Mouse (Mus musculus) liver, embryonic 15.5 days (tissue): ENCODE measurements around the gene Acot7. TPM values are rescaled to one million over a fixed set of nuclear protein-coding genes. Genes with fewer than 3 reads are reported as not detected.

ENCODE experiments used
- ATAC-seq: fragments of 200-750 bp; cut with Nextera tagmentation; 2 replicates; pipeline ENCODE4 v1.8.0; 2017; ENCODE audit warnings: moderate number of reproducible peaks, mild to moderate bottlenecking, moderate library complexity; ENCODE audit not compliant: insufficient read depth
- H3K27ac ChIP-seq: fragments of 300-500 bp; sonication (generic); replicated peaks from 2 replicates; pipeline ENCODE4 v1.5.1; 2015; ENCODE audit warnings: mild to moderate bottlenecking, inconsistent platforms
- H3K27me3 ChIP-seq: fragments of 300-500 bp; sonication (generic); 2 replicates; pipeline ENCODE4 v1.6.1; 2015; ENCODE audit warnings: mild to moderate bottlenecking, inconsistent platforms
- H3K36me3 ChIP-seq: fragments of 300-500 bp; sonication (generic); replicated peaks from 2 replicates; pipeline ENCODE4 v1.6.1; 2015; ENCODE audit warnings: moderate library complexity, mild to moderate bottlenecking, inconsistent platforms
- H3K4me1 ChIP-seq: fragments of 300-500 bp; sonication (generic); replicated peaks from 2 replicates; pipeline ENCODE4 v1.6.1; 2015; ENCODE audit warnings: inconsistent platforms
- H3K4me2 ChIP-seq: fragments of 300-500 bp; sonication (generic); 2 replicates; pipeline ENCODE4 v1.6.1; 2015; ENCODE audit warnings: moderate library complexity, mild to moderate bottlenecking, inconsistent platforms
- H3K4me3 ChIP-seq: fragments of 300-500 bp; sonication (generic); replicated peaks from 2 replicates; pipeline ENCODE4 v1.5.1; 2015; ENCODE audit warnings: mild to moderate bottlenecking, inconsistent platforms
- H3K9ac ChIP-seq: fragments of 300-500 bp; sonication (generic); 2 replicates; pipeline ENCODE4 v1.6.1; 2015; ENCODE audit warnings: moderate library complexity, mild to moderate bottlenecking, inconsistent platforms
- H3K9me3 ChIP-seq: fragments of 300-500 bp; sonication (generic); replicated peaks from 2 replicates; pipeline ENCODE4 v1.6.1; 2016; ENCODE audit warnings: inconsistent platforms
- WGBS: fragments of 180-500 bp; shearing (Covaris S2); methylation state at CpG from one replicate; pipeline ENCODE4 v1.1.7; 2015; ENCODE audit warnings: mixed read lengths; ENCODE audit not compliant: insufficient replicate concordance; 5-methylcytosine and 5-hydroxymethylcytosine counted together
- polyA plus RNA-seq: library from polyadenylated mRNA; unstranded; fragments of >200 nt; fragmentation: Nextera tagmentation; extraction: Ambion mirVana; gene quantifications from 2 replicates; pipeline ENCODE4 v1.2.1, GENCODE M21; 2015

Acot7 gene
- polyA plus RNA-seq, 1 experiment from 2014 or later: 14.0 TPM

GRCm38 (mm10) chr4:152250615-152251014 is 72.7 kb downstream of the Acot7 start:
- Histone ChIP-seq H3K9me3 (no peaks in the 10 kb centered on the region), H3K27me3 (no peaks in the 10 kb centered on the region), H3K4me2 (no peak overlapping the region), H3K4me3 (no peak overlapping the region), H3K27ac (no peak overlapping the region), H3K36me3 (no peaks in the 10 kb centered on the region), H3K9ac (no peak overlapping the region), H3K4me1 (no peaks in the 10 kb centered on the region)
- no peak for ATAC-seq
- 63% methylated on average over 6 of the region's 6 CpGs for WGBS

- 70% methylated on average over 9 of the region's 9 CpGs for WGBS
Measured at GRCm38 (mm10) chr4:152253183-152253759, 75.3 kb downstream of the Acot7 start.

GRCm38 (mm10) chr4:152257070-152257469 is 79.1 kb downstream of the Acot7 start:
- 22% methylated on average over 6 of the region's 6 CpGs for WGBS
- Histone ChIP-seq H3K4me3 (no peak overlapping the region), H3K9me3 (no peaks in the 10 kb centered on the region), H3K9ac (no peak overlapping the region), H3K27ac (peak overlapping the region; percentile 7; the same call in 1 of the 2 replicates), H3K4me1 (peaks cover 21% of the 10 kb centered on the region), H3K36me3 (no peaks in the 10 kb centered on the region), H3K27me3 (no peaks in the 10 kb centered on the region), H3K4me2 (no peak overlapping the region)
- ATAC-seq: peak; percentile 76

More at GRCm38 (mm10) chr4:152253183-152253759, 75.3 kb downstream of the Acot7 start:
- Histone ChIP-seq H3K36me3 (no peaks in the 10 kb centered on the region), H3K4me2 (no peak overlapping the region), H3K4me1 (peaks cover 15% of the 10 kb centered on the region), H3K4me3 (no peak overlapping the region), H3K27me3 (no peaks in the 10 kb centered on the region), H3K9ac (no peak overlapping the region), H3K9me3 (no peaks in the 10 kb centered on the region), H3K27ac (no peak overlapping the region)
- no peak for ATAC-seq

- Histone ChIP-seq H3K4me3 (no peak overlapping the region), H3K27me3 (no peaks in the 10 kb centered on the region), H3K4me2 (no peak overlapping the region), H3K36me3 (no peaks in the 10 kb centered on the region), H3K27ac (no peak overlapping the region), H3K4me1 (peaks cover 49% of the 10 kb centered on the region), H3K9ac (no peak overlapping the region), H3K9me3 (no peaks in the 10 kb centered on the region)
- 81% methylated on average over 8 of the region's 8 CpGs for WGBS
- ATAC-seq: no peak
Measured at GRCm38 (mm10) chr4:152260451-152260850, 82.5 kb downstream of the Acot7 start.

- no peak overlapping the region for H3K27ac ChIP-seq
- H3K27me3 ChIP-seq: no peaks in the 10 kb centered on the region
- no peak for ATAC-seq
- no peaks in the 10 kb centered on the region for H3K36me3 ChIP-seq
- H3K9ac ChIP-seq: no peak overlapping the region
- H3K9me3 ChIP-seq: no peaks in the 10 kb centered on the region
- H3K4me1 ChIP-seq: peaks cover 41% of the 10 kb centered on the region
- H3K4me2 ChIP-seq: no peak overlapping the region
- 65% methylated on average over 9 of the region's 9 CpGs for WGBS
- no peak overlapping the region for H3K4me3 ChIP-seq
Measured at GRCm38 (mm10) chr4:152262187-152262586, 84.3 kb downstream of the Acot7 start.

GRCm38 (mm10) chr4:152263089-152263488 is 85.2 kb downstream of the Acot7 start:
- Histone ChIP-seq H3K4me2 (peak overlapping the region; percentile 49), H3K9ac (no peak overlapping the region), H3K4me1 (peaks cover 34% of the 10 kb centered on the region), H3K27ac (peak overlapping the region; percentile 71), H3K4me3 (no peak overlapping the region), H3K27me3 (no peaks in the 10 kb centered on the region), H3K36me3 (no peaks in the 10 kb centered on the region), H3K9me3 (no peaks in the 10 kb centered on the region)
- 32% methylated on average over 9 of the region's 9 CpGs for WGBS
- peak; percentile 48 for ATAC-seq

- Histone ChIP-seq H3K4me2 (peak overlapping the region; percentile 49), H3K27me3 (no peaks in the 10 kb centered on the region), H3K36me3 (no peaks in the 10 kb centered on the region), H3K4me1 (peaks cover 34% of the 10 kb centered on the region), H3K27ac (peak overlapping the region; percentile 71), H3K4me3 (no peak overlapping the region), H3K9me3 (no peaks in the 10 kb centered on the region), H3K9ac (0 out of 2 replicates have a peak overlapping the region, but pooled peaks have one; percentile 15)
- ATAC-seq: peak; percentile 68
- 39% methylated on average over 10 of the region's 10 CpGs for WGBS
Measured at GRCm38 (mm10) chr4:152263512-152264176, 85.7 kb downstream of the Acot7 start.

GRCm38 (mm10) chr4:152264177-152264530 is 86.2 kb downstream of the Acot7 start:
- Histone ChIP-seq H3K9me3 (no peaks in the 10 kb centered on the region), H3K36me3 (no peaks in the 10 kb centered on the region), H3K27ac (peak overlapping the region; percentile 70; the same call in 1 of the 2 replicates), H3K4me2 (peak overlapping the region; percentile 49), H3K4me3 (no peak overlapping the region), H3K9ac (0 out of 2 replicates have a peak overlapping the region, but pooled peaks have one; percentile 15), H3K27me3 (no peaks in the 10 kb centered on the region), H3K4me1 (peaks cover 34% of the 10 kb centered on the region)
- ATAC-seq: peak; percentile 10; the same call in 1 of the 2 replicates
- WGBS: 49% methylated on average over 4 of the region's 4 CpGs

GRCm38 (mm10) chr4:152264867-152265568 is 87.1 kb downstream of the Acot7 start:
- peaks cover 34% of the 10 kb centered on the region for H3K4me1 ChIP-seq
- H3K27ac ChIP-seq: 0 out of 2 replicates have a peak overlapping the region, but pooled peaks have one; percentile 70
- H3K4me3 ChIP-seq: no peak overlapping the region
- WGBS: 81% methylated on average over 9 of the region's 9 CpGs
- H3K27me3 ChIP-seq: no peaks in the 10 kb centered on the region
- ATAC-seq: no peak
- 0 out of 2 replicates have a peak overlapping the region, but pooled peaks have one; percentile 49 for H3K4me2 ChIP-seq
- H3K9ac ChIP-seq: no peak overlapping the region
- no peaks in the 10 kb centered on the region for H3K9me3 ChIP-seq
- H3K36me3 ChIP-seq: no peaks in the 10 kb centered on the region

GRCm38 (mm10) chr4:152265791-152266190 is 87.9 kb downstream of the Acot7 start:
- Histone ChIP-seq H3K4me3 (no peak overlapping the region), H3K4me1 (peaks cover 34% of the 10 kb centered on the region), H3K36me3 (no peaks in the 10 kb centered on the region), H3K27ac (no peak overlapping the region), H3K4me2 (no peak overlapping the region), H3K9ac (no peak overlapping the region), H3K27me3 (no peaks in the 10 kb centered on the region), H3K9me3 (no peaks in the 10 kb centered on the region)
- WGBS: 76% methylated on average over 5 of the region's 5 CpGs
- ATAC-seq: no peak

- no peak overlapping the region for H3K4me3 ChIP-seq
- 62% methylated on average over 10 of the region's 10 CpGs for WGBS
Measured at GRCm38 (mm10) chr4:152266236-152266895, 88.4 kb downstream of the Acot7 start.

More at GRCm38 (mm10) chr4:152266236-152266895, 88.4 kb downstream of the Acot7 start:
- H3K4me2 ChIP-seq: no peak overlapping the region
- H3K4me1 ChIP-seq: peaks cover 32% of the 10 kb centered on the region
- ATAC-seq: no peak
- H3K27ac ChIP-seq: no peak overlapping the region
- H3K9ac ChIP-seq: no peak overlapping the region
- no peaks in the 10 kb centered on the region for H3K27me3 ChIP-seq
- no peaks in the 10 kb centered on the region for H3K36me3 ChIP-seq
- no peaks in the 10 kb centered on the region for H3K9me3 ChIP-seq
